Mouse (Mus musculus): Measurements from ENCODE around the gene Zmiz2. TPM values are rescaled to one million over a fixed set of nuclear protein-coding genes. Genes with fewer than 3 reads are reported as not detected.
A peak's percentile ranks its signal among the peaks of the same experiment; 100 is the strongest.

Zmiz2 gene
- polyA plus RNA-seq, 1 experiment from 2014 or later, result 9.9 TPM

DNA sequence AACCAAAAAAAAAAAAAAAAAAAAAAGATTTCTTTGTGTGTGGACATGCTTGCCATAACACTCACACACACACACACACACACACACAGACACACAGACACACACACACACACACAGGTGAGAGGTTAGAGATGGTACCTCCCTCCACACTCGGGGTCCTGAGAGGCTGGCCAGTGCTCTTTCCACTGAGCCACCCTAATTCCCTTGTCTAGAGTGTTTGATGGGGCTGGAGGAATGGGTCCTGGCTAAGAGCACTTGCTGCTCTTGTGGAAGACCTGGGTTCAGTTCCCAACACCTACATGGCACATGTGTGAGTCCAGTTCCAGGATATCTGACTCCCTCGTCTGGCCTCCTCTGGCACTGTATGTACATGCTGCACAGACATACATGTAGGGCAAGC lies 48.8 kb downstream of the Zmiz2 start:
- H3K4me3 ChIP-seq (replicated peaks; ENCODE audit: low read depth, low read length), result no peak overlapping the region
- no peak overlapping the region for H3K9ac ChIP-seq (ENCODE audit: low read depth, low read length)
- H3K4me2 ChIP-seq (ENCODE audit: low read length), result no peak overlapping the region
- H3K36me3 ChIP-seq (ENCODE audit: insufficient read depth, low read length), result peaks cover 21% of the 10 kb centered on the region
- no peaks in the 10 kb centered on the region for H3K27me3 ChIP-seq (ENCODE audit: insufficient read depth, low read length)
- H3K4me1 ChIP-seq (replicated peaks; ENCODE audit: insufficient read depth, low read length), result no peaks in the 10 kb centered on the region
- ATAC-seq (replicated peaks; ENCODE audit: low FRiP score, low read depth) (no peak), DNase-seq (ENCODE audit: low spot score) (no peak)
- no peak overlapping the region for H3K27ac ChIP-seq
- no peaks in the 10 kb centered on the region for H3K9me3 ChIP-seq (replicated peaks; ENCODE audit: low read length)
- 98% methylated on average over 2 of the region's 2 CpGs for WGBS
- TF ChIP-seq CTCF (IDR thresholded peaks at IDR 0.05; ENCODE audit: low read depth), result no peak

DNA sequence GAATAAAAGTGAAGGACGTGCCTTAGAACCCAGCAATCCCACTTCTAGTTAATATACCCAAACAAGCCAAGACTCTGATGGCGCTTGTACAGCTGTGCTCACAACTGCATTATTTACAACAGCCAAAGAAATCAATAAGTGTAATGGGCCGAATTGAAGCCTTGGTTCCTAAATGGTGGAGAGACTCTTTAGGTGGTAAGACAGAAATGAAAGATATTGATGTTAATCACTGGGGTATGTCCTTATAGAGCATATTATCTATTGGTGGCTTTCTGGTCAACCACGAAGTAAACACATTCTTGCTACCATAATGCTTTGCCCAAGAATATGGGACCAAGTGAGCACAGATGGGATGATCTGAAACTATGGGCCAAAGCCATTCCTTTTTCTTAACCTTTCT lies 51.3 kb downstream of the Zmiz2 start:
- Histone ChIP-seq H3K27me3 (ENCODE audit: insufficient read depth, low read length) (no peaks in the 10 kb centered on the region), H3K36me3 (ENCODE audit: insufficient read depth, low read length) (peaks cover 14% of the 10 kb centered on the region; the same call in 1 of the 2 replicates), H3K9ac (ENCODE audit: low read depth, low read length) (no peak overlapping the region), H3K27ac (no peak overlapping the region), H3K9me3 (replicated peaks; ENCODE audit: low read length) (no peaks in the 10 kb centered on the region), H3K4me1 (replicated peaks; ENCODE audit: insufficient read depth, low read length) (peaks cover 4% of the 10 kb centered on the region), H3K4me3 (replicated peaks; ENCODE audit: low read depth, low read length) (no peak overlapping the region), H3K4me2 (ENCODE audit: low read length) (no peak overlapping the region)
- ATAC-seq (replicated peaks; ENCODE audit: low FRiP score, low read depth), result no peak
- TF ChIP-seq CTCF (IDR thresholded peaks at IDR 0.05; ENCODE audit: low read depth), result no peak
- WGBS, result 95% methylated on average over 4 of the region's 4 CpGs
- no peak for DNase-seq (ENCODE audit: low spot score)

DNA sequence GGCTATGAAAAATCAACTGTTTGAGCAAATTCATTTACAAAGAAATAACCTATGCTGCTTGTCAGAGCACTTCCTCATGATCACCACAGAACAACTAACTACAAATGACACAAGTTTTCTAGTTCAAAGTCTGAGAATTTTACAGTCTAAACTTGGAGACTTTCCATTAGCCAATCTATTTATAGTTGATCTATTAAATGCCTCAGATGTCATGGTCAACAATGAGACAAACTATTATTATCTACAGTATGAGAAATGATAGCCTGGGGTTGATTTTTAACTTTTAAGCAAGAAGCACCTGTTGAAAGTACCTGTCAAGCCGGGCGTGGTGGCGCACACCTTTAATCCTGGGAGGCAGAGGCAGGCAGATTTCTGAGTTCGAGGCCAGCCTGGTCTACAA lies 53.7 kb downstream of the Zmiz2 start:
- no peak for TF ChIP-seq CTCF (IDR thresholded peaks at IDR 0.05; ENCODE audit: low read depth)
- Histone ChIP-seq H3K4me2 (ENCODE audit: low read length) (no peak overlapping the region), H3K9me3 (replicated peaks; ENCODE audit: low read length) (no peaks in the 10 kb centered on the region), H3K4me1 (replicated peaks; ENCODE audit: insufficient read depth, low read length) (peaks cover 4% of the 10 kb centered on the region), H3K36me3 (ENCODE audit: insufficient read depth, low read length) (peaks cover 10% of the 10 kb centered on the region; the same call in 1 of the 2 replicates), H3K27me3 (ENCODE audit: insufficient read depth, low read length) (no peaks in the 10 kb centered on the region), H3K27ac (no peak overlapping the region), H3K9ac (ENCODE audit: low read depth, low read length) (no peak overlapping the region), H3K4me3 (replicated peaks; ENCODE audit: low read depth, low read length) (no peak overlapping the region)
- 94% methylated on average over 4 of the region's 4 CpGs for WGBS
- ATAC-seq (replicated peaks; ENCODE audit: low FRiP score, low read depth), result no peak
- peak; percentile 8 for DNase-seq (ENCODE audit: low spot score)

DNA sequence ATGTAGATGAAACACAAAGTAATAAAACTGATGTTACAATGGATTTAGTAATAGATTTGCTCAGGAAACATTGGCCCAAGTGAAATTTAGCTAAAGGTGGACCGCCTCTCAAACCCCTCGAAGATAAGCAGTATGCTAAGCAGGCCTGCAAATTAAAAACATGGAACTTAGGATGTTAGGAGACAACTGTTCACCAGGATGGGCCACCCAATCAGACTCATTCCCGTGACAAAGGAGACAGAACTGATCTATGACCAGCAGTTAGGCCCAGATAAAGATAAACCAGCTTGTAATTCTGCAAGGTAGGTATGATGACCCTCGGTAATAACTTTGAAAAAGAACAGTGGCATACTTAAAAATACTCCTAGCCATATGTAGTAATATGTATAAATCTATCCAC lies 54.2 kb downstream of the Zmiz2 start:
- 31% methylated on average over 4 of the region's 4 CpGs for WGBS
- H3K9ac ChIP-seq (ENCODE audit: low read depth, low read length), result peak overlapping the region; percentile 84
- ATAC-seq (replicated peaks; ENCODE audit: low FRiP score, low read depth) (no peak), DNase-seq (ENCODE audit: low spot score) (peak; percentile 19)
- peak overlapping the region; percentile 76 for H3K4me3 ChIP-seq (replicated peaks; ENCODE audit: low read depth, low read length)
- peaks cover 4% of the 10 kb centered on the region for H3K4me1 ChIP-seq (replicated peaks; ENCODE audit: insufficient read depth, low read length)
- H3K9me3 ChIP-seq (replicated peaks; ENCODE audit: low read length), result no peaks in the 10 kb centered on the region
- TF ChIP-seq CTCF (IDR thresholded peaks at IDR 0.05; ENCODE audit: low read depth), result no peak
- H3K27me3 ChIP-seq (ENCODE audit: insufficient read depth, low read length), result no peaks in the 10 kb centered on the region
- H3K27ac ChIP-seq, result peak overlapping the region; percentile 96
- peak overlapping the region; percentile 63 for H3K4me2 ChIP-seq (ENCODE audit: low read length)
- H3K36me3 ChIP-seq (ENCODE audit: insufficient read depth, low read length), result peaks cover 5% of the 10 kb centered on the region; the same call in 1 of the 2 replicates

DNA sequence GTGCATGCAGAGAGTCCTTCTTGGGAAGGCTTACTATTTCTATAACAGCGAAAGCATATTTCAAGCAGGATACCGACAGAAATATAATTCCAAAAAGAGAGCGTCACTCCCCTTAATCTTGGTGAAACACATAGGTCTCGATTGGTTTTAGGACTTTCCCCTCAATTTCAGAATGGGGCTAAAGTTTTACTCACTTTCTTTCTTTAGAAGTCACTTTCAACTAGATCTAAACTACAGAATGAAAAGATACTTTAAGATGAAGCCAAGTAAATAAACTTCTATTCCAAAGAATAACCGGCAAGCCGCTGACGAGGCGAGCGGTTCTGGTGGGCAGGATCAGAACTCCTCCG lies 54.8 kb downstream of the Zmiz2 start:
- Histone ChIP-seq H3K4me3 (replicated peaks; ENCODE audit: low read depth, low read length) (peak overlapping the region; percentile 76), H3K4me1 (replicated peaks; ENCODE audit: insufficient read depth, low read length) (peaks cover 4% of the 10 kb centered on the region), H3K9me3 (replicated peaks; ENCODE audit: low read length) (no peaks in the 10 kb centered on the region), H3K27ac (peak overlapping the region; percentile 96), H3K36me3 (ENCODE audit: insufficient read depth, low read length) (peaks cover 2% of the 10 kb centered on the region; the same call in 1 of the 2 replicates), H3K27me3 (ENCODE audit: insufficient read depth, low read length) (no peaks in the 10 kb centered on the region), H3K9ac (ENCODE audit: low read depth, low read length) (peak overlapping the region; percentile 84), H3K4me2 (ENCODE audit: low read length) (peak overlapping the region; percentile 63)
- no peak for DNase-seq (ENCODE audit: low spot score)
- no peak for ATAC-seq (replicated peaks; ENCODE audit: low FRiP score, low read depth)
- no peak for TF ChIP-seq CTCF (IDR thresholded peaks at IDR 0.05; ENCODE audit: low read depth)
- WGBS, result under 1% methylated on average over 10 of the region's 10 CpGs

DNA sequence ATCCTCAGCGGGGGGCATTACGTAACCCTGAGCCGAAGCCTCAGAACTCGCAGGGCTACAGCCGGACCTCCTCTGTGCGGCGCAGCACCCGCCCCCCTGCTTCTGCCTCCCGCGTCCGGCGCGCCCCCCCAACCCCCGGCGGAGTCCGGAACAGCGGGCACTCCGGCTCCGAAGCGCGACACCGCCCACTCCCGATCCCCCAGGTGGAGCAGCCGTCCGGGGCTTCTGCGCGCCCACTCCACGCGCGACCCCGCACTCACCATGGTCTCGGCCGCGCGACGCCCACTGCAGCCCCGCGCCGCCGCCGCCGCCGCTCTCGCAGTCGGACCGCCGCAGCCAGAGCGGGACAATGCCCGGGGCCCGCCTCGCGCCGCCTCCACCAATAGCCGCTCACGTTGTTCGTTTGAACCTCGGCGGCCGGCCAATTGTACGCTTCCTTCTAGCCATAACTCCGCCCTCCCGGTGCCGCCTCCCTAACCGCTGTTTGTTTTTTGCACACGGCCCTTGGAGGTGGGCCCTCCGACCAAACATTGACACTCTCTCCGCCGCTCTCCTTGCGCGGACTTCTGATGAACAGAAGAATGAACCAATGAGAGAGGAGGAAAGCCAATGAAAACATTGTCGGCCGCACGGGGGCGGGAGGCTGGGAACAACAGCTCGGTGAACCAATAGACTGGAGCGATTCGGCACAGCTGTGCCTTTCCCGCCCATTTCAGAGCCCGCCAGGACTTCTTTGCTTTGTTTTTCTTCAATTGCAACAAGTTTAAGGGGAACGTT lies 55.4 kb downstream of the Zmiz2 start, which contains the start of gene H2afv:
TSS of gene H2afv (minus strand) at position 367 of the 777 bp plus-strand sequence.
- DNase-seq (ENCODE audit: low spot score) (peak; percentile 100), ATAC-seq (replicated peaks; ENCODE audit: low FRiP score, low read depth) (peak; percentile 99)
- H3K4me2 ChIP-seq (ENCODE audit: low read length), result peak within 1 kb of the TSS; percentile 63
- peaks cover 4% of the 10 kb centered on the region for H3K4me1 ChIP-seq (replicated peaks; ENCODE audit: insufficient read depth, low read length)
- no peaks in the 10 kb centered on the region for H3K9me3 ChIP-seq (replicated peaks; ENCODE audit: low read length)
- H3K36me3 ChIP-seq (ENCODE audit: insufficient read depth, low read length), result no peaks in the 10 kb centered on the region
- WGBS, result under 1% methylated on average over 74 of the region's 80 CpGs
- H3K27ac ChIP-seq, result peak within 1 kb of the TSS; percentile 96
- peak; percentile 64 for TF ChIP-seq CTCF (IDR thresholded peaks at IDR 0.05; ENCODE audit: low read depth)
- no peaks in the 10 kb centered on the region for H3K27me3 ChIP-seq (ENCODE audit: insufficient read depth, low read length)
- peak within 1 kb of the TSS; percentile 84 for H3K9ac ChIP-seq (ENCODE audit: low read depth, low read length)
- peak within 1 kb of the TSS; percentile 76 for H3K4me3 ChIP-seq (replicated peaks; ENCODE audit: low read depth, low read length)

Measured in kidney, postnatal 0 days (tissue).